Mouse (Mus musculus): ENCODE results near the gene Adh5. TPM values are rescaled to one million over a fixed set of nuclear protein-coding genes. Genes with fewer than 3 reads are reported as not detected.
"Not testable (repeated sequence)": the region's sequence is repeated elsewhere in the genome, so short reads cannot be mapped to it uniquely, and the experiment has no call there.

The Adh5 gene
- total RNA-seq, 4 experiments from 2014 or later, result 170 to 219 (median 196) TPM

- no peak for DNase-seq
These were observed 17.4 kb downstream of the Adh5 start for GRCm38 (mm10) chr3:138460260-138460659.

- DNase-seq, result no peak
These were observed 18.9 kb downstream of the Adh5 start for GRCm38 (mm10) chr3:138461832-138462231.

GRCm38 (mm10) chr3:138463137-138463536 is 20.2 kb downstream of the Adh5 start:
- DNase-seq, result no peak

DNA sequence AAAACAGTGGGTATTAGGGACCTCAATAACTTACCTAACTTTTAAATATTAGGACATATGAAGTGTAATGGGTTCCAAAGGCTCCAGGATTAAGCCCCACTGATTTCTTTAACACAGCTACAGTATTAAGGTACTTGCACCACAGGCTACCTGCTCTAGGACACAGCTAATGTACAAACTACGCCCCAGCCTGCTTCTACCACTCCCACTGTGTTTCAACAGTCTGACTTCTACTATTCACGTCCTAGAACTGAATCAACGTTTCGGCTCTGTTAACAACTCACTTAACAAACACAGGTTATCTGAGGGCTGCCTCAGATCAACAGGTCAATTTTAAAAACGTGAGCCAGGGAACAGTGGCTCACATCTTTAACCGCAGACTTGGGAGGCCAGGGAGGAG is 20.9 kb downstream of the Adh5 start:
- DNase-seq, result no peak

DNA sequence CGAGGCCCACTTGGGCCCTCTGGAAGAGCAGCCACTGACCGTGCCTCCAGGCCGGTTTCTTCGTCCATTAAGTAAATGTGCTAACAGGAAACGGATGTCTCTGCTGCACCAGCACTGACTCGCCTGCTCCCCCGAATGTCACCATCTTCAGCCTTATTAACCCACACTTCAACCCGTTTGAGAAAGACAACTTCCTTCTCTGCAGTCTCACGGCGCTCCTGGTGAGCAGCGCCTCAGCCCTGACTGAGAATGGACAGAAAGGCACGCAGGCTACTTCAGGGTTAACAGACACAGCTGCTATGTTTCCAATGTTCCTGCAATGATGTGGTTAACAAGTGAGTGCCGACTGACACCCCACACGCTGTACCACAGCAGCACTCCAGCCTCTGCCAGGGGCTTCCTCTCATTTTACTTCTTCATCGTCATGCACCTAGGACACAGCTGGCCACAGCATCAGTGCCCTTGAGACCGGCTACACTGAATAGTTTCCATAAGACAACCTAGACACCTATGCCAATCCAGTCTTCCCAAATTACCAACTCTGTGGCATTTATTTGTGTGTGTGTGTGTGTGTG is 21.8 kb downstream of the Adh5 start:
- DNase-seq, result no peak

GRCm38 (mm10) chr3:138466656-138467055 is 23.8 kb downstream of the Adh5 start:
- DNase-seq, result not testable (repeated sequence)

DNA sequence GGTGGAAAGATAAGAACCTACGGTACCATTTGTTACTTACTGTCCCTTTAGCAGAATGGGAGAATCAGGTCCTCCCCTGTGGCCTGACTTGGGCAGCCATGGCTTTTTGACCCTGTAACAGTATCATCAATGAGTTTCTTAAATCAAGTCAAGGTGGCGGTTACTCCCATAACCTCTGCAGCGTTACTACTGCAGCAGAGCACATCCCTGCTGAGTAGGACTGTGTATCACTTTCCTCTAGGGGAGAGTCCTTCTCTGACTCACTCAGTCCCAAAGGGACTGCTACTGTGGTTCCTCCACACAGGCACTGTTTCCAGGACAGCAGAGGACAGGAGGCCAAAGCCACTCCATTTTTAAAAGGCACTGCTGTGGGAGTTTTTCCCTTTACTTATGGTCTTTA is 28.2 kb downstream of the Adh5 start:
- no peak for DNase-seq

DNA sequence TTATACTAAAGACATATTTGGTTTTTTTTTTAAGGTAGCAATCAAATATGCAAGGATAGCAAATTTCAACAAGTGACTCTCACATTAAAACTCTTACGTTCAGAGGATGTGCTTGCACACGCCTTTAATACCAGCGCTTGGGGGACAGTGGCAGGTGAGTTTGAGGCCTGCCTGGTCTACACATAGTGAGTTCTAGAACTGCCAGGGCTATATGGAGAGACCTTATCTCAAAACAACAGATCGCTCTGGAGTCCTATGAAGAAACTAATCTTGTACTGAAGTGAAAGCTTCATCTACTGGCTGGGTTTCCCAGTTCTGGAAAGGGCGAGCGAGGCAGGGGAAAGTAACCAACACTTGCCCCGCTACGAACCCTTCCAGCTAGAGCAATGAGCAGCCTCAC is 36.6 kb downstream of the Adh5 start:
- DNase-seq, result no peak

DNA sequence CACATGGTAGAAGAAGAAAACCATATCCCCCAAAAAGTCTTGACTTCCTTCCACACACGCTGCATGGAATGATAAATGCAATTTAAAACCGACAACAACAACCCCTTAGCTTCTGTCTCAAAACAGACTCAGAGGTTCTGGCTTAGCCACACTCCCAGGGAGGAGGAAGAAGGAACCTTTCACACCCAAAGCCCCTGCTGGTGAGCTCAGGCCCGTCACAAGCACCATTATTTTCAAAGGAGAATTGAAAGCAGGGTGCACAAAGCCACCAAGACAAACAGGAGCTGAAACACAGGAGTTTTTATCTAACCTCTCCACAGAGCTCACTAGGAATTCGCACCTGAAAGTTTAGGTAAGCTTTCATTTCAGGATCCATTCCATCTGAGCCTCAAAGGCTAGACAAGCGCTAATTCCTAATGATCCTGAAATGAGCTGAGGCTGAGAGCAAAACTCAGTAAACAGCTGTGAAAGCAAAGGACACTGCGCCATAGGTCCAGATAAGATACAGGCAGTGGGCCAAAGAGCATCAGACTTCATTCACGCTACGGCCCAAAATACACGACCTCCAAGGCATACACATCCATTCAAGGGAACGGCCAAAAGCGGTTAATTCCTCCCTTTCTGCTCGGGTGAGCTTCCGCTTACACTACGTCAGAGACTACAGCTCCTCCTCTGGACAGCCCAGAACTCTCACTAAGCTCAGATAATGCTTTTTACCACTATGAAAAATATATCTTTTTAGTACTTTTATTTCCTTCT is 38.8 kb downstream of the Adh5 start:
- DNase-seq, result no peak

- no peak for DNase-seq
These were observed 40.3 kb downstream of the Adh5 start for GRCm38 (mm10) chr3:138483240-138483639.

DNA sequence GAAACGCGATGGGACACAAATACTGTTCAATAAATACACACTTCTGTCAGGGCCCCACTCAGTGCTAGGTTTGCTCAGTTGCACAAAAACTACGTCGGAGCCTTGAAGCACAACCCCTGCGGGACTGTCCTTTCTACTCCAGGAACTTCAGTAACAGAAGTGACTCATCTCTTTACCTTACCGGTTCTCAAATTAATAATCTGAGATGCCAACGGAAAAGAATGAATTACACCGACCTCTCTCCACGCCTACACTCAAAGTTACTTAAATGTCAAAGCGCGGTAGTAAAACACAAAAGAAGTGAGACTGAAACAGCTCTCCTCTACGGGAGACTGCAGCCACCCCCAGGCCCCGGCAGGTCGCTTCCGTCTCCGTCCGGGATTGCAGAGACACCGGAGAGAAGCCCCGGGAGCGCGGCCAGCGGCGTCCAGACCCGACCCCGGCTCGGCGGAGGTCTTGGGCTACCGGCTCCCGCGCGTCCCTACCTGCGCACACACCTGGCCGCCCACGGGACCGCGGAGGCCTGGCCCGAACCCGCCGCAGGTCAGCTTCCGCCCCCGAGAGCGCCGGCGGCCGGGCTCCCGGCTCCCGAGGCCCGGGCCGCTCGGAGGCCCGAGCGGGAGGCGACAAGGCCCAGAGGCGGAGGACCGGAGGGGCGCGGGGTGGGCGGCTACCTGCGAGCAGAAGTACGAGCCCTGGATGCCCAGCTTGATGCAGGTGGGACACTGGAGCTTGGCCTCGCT is 45.9 kb downstream of the Adh5 start:
- DNase-seq, result no peak

DNA sequence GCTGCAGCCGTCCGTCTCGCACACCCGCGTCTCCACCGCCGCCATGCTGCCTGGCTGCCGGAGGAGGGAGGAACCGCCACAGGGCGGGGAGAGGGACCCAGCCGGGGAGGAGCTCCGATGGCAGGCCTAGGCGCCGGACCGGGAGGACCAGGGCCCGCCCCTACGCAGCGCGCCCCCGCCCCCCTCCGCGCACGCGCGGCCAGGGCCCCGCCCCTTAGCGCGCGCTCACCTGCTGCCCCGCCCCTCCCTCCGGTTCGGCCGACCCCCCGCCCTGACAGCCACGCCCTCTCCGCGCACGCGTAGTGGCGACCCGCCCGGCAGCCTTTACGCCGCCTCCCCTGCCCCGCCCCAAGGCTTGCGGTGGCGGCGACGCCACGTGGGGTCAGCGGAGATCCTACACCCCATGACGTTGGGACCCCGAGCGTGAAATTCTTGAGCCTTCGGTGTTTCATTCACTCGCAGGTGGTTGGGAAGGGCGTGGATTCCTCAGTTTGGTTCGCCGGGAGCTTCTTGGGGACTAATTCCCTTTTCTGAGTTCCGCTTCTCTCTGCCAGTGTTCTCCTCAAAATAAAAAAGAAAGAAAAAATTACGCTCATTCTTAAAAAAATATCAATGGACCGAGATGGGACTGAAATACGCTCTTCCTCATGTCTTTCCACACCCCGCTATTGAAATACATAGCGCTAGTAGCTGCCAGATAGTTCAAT is 46.6 kb downstream of the Adh5 start, which contains the start of gene Metap1:
Metap1 (minus strand) TSS at position 189 of the 707 bp plus-strand sequence.
- DNase-seq, result peak; percentile 94

- no peak for DNase-seq
These were observed 47.1 kb downstream of the Adh5 start for GRCm38 (mm10) chr3:138490034-138490337.

- DNase-seq, result no peak
These were observed 50.8 kb downstream of the Adh5 start for GRCm38 (mm10) chr3:138493668-138494067.

DNA sequence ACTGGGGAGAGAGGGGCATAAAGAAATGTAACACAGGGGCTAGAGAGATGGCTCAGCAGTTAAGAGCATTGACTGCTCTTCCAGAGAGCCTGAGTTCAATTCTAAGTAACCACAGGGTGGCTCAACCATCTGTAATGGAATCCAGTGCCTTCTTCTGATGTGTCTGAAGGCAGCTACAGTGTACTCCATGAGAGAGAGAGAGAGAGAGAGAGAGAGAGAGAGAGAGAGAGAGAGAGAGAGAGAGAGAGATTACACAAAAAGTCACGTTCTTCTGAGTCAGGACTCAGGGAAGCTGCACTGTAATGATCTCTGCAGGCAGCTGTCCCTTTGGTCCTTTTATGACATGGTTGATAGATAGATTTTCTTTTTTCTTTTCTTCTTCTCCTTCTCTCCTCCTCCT is 51.7 kb downstream of the Adh5 start:
- no peak for DNase-seq

GRCm38 (mm10) chr3:138495166-138496145 is 52.6 kb downstream of the Adh5 start:
- no peak for DNase-seq

GRCm38 (mm10) chr3:138498731-138499130 is 55.8 kb downstream of the Adh5 start:
- no peak for DNase-seq

GRCm38 (mm10) chr3:138499854-138500740 is 57.2 kb downstream of the Adh5 start:
- DNase-seq, result no peak

DNA sequence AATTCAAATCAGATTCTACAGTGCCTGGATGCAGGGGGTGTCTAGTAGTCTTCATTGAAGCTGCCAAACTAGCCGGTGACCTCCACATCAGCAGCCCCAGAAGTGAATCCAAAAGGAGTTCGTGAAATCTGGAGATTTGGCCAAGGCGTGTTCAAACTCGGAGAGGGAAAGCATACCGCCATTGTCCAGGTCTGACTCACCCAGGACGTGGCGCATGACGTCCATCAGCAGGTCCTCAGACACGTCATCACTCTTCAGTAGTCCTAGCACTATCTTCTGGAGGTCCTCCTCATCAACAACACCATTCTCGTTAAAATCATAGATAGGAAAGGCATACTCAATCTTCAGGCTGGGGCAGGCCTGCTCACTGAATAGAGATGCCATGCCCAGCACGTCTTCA is 60.9 kb downstream of the Adh5 start:
- DNase-seq, result no peak
